Mouse (Mus musculus) heart, adult 2 months (tissue): ENCODE results near the gene Ube2s. TPM values are rescaled to one million over a fixed set of nuclear protein-coding genes. Genes with fewer than 3 reads are reported as not detected.

Source experiments
- DNase-seq, 2 experiments: peaks; one replicate each; pipeline ENCODE4 v3.0.0; 2021
- H3K27ac ChIP-seq: fragments of 200-600 bp; 2 replicates; pipeline ENCODE4 v1.8.1; 2022
- H3K27me3 ChIP-seq: fragments of 200-500 bp; 2 replicates; pipeline ENCODE4 v1.6.1; 2012; ENCODE audit warnings: mild to moderate bottlenecking, low read length, inconsistent platforms, mixed read lengths; ENCODE audit not compliant: control insufficient read depth, insufficient read depth
- H3K36me3 ChIP-seq: fragments of 200-500 bp; 2 replicates; pipeline ENCODE4 v1.6.1; 2012; ENCODE audit warnings: low read length, inconsistent platforms; ENCODE audit not compliant: control insufficient read depth, insufficient read depth
- H3K4me1 ChIP-seq: fragments of 200-500 bp; 2 replicates; pipeline ENCODE4 v1.6.1; 2011; ENCODE audit warnings: low read length; ENCODE audit not compliant: control insufficient read depth, insufficient read depth
- H3K4me3 ChIP-seq: fragments of 200-600 bp; 2 replicates; pipeline ENCODE4 v1.8.1; 2022
- H3K79me2 ChIP-seq: fragments of 200-500 bp; replicated peaks from 2 replicates; pipeline ENCODE4 v1.6.1; 2012; ENCODE audit warnings: mild to moderate bottlenecking, inconsistent platforms, low read length, moderate library complexity, mixed read lengths; ENCODE audit not compliant: control insufficient read depth, insufficient read depth
- H3K9ac ChIP-seq: fragments of 200-500 bp; 2 replicates; pipeline ENCODE4 v1.6.1; 2012; ENCODE audit warnings: low read depth, mild to moderate bottlenecking, control low read depth, inconsistent platforms, low read length, mixed read lengths
- CTCF ChIP-seq: fragments of 200-600 bp; IDR thresholded peaks from 2 replicates; pipeline ENCODE4 v1.8.1; 2022; ENCODE audit warnings: antibody characterized with exemption, mild to moderate bottlenecking, moderate library complexity
- EP300 ChIP-seq: fragments of 200-500 bp; IDR thresholded peaks from 2 replicates; pipeline ENCODE4 v1.6.1; 2011; ENCODE audit warnings: low read depth, low read length, control low read depth; ENCODE audit not compliant: insufficient read depth
- POLR2A ChIP-seq: fragments of 200-500 bp; IDR thresholded peaks from 2 replicates; pipeline ENCODE4 v1.6.1; 2011; ENCODE audit warnings: mild to moderate bottlenecking, low read depth, low read length, control low read depth; ENCODE audit not compliant: insufficient read depth
- WGBS: fragments of 180-500 bp; shearing (Covaris S2); methylation state at CpG from one replicate; pipeline ENCODE4 v1.1.7; 2018; 5-methylcytosine and 5-hydroxymethylcytosine counted together
- intact Hi-C: fragments of 180-260 bp; cut with DNase I; formaldehyde crosslinking; loops from one replicate; pipeline ENCODE4 v1.15.1; 2025
- polyA plus RNA-seq: library from polyadenylated mRNA; depleted of rRNA; stranded (reverse); fragments of >200 nt; gene quantifications from 2 replicates; pipeline ENCODE4 v1.2.3, GENCODE M21; 2012; rRNA removed
- total RNA-seq, 2 experiments: library from RNA; stranded (reverse); gene quantifications; 2 replicates each; pipeline ENCODE4 v1.2.3; 2021

Gene Ube2s
- total and polyA plus RNA-seq, 3 experiments, result 85.1 to 167 (median 99.1) TPM

GRCm38 (mm10) chr7:4746326-4746980 is 65.9 kb downstream of the Ube2s start:
- 91% methylated on average over 22 of the region's 22 CpGs for WGBS
- TF ChIP-seq POLR2A (no peak), CTCF (no peak), EP300 (no peak)
- Histone ChIP-seq H3K4me3 (no peak overlapping the region), H3K27me3 (no peaks in the 10 kb centered on the region), H3K9ac (no peak overlapping the region), H3K4me1 (no peaks in the 10 kb centered on the region; the same call in 1 of the 2 replicates), H3K79me2 (no peaks in the 10 kb centered on the region), H3K27ac (no peak overlapping the region), H3K36me3 (no peaks in the 10 kb centered on the region)
- DNase-seq, result no peak
- intact Hi-C loops, result no loop called here

- DNase-seq, result no peak
- intact Hi-C loops, result loop anchor here (5.0 kb wide), 1 partner anchor 317 kb away; the partner anchor contains the start of gene U2af2
- H3K27me3 ChIP-seq, result no peaks in the 10 kb centered on the region
- H3K9ac ChIP-seq, result no peak overlapping the region
- H3K79me2 ChIP-seq, result no peaks in the 10 kb centered on the region
- no peak for TF ChIP-seq POLR2A
- no peak for TF ChIP-seq CTCF
- no peak for TF ChIP-seq EP300
- H3K27ac ChIP-seq, result no peak overlapping the region
- WGBS, result 94% methylated on average over 6 of the region's 6 CpGs
- H3K36me3 ChIP-seq, result no peaks in the 10 kb centered on the region
- H3K4me1 ChIP-seq, result peaks cover 3% of the 10 kb centered on the region; the same call in 1 of the 2 replicates
- no peak overlapping the region for H3K4me3 ChIP-seq
Observed at GRCm38 (mm10) chr7:4744886-4745285, 67.5 kb downstream of the Ube2s start.

Other genes starting within 250 kb of the Ube2s start
Only the 30 nearest of the 32 such genes appear.
- not detected for gene Ptprh, start 208.5 kb downstream of the Ube2s start, total RNA-seq
- gene Ptprh, start 208.5 kb downstream of the Ube2s start, polyA plus RNA-seq, result 0.03 and 0.06 TPM in 2 replicates
- gene Tmem86b, start 181.2 kb downstream of the Ube2s start, total RNA-seq, result 1 to 10 TPM; 4.2 to 5.3 TPM
- gene Tmem86b, start 181.2 kb downstream of the Ube2s start, polyA plus RNA-seq, result 12.8 and 19.2 TPM in 2 replicates
- 10 to 100 TPM; 67.6 to 71.9 TPM for gene Ppp6r1, start 153.6 kb downstream of the Ube2s start, total RNA-seq
- 67.1 and 89.9 TPM in 2 replicates for gene Ppp6r1, start 153.6 kb downstream of the Ube2s start, polyA plus RNA-seq
- gene Hspbp1, start 127.5 kb downstream of the Ube2s start, total RNA-seq, result 10 to 100 TPM; 31.9 to 35.0 TPM
- gene Hspbp1, start 127.5 kb downstream of the Ube2s start, polyA plus RNA-seq, result 27.0 and 29.7 TPM in 2 replicates
- 1 to 10 TPM in 1 of 2 experiments, under 1 TPM in 1; 0.89 to 1.5 TPM for gene Brsk1, start 122.0 kb downstream of the Ube2s start, total RNA-seq
- gene Brsk1, start 122.0 kb downstream of the Ube2s start, polyA plus RNA-seq, result 1.7 and 2.2 TPM in 2 replicates
- gene Tmem150b, start 87.3 kb downstream of the Ube2s start, total RNA-seq, result not detected
- gene Tmem150b, start 87.3 kb downstream of the Ube2s start, polyA plus RNA-seq, result 0.16 and 0.59 TPM in 2 replicates
- gene Kmt5c, start 72.5 kb downstream of the Ube2s start, total RNA-seq, result 10 to 100 TPM in 1 of 2 experiments, 1 to 10 TPM in 1; 8.5 to 11.2 TPM
- gene Kmt5c, start 72.5 kb downstream of the Ube2s start, polyA plus RNA-seq, result 36.4 and 38.5 TPM in 2 replicates
- 1 to 10 TPM; 1.7 to 3.5 TPM for gene Cox6b2, start 59.5 kb downstream of the Ube2s start, total RNA-seq
- 7.7 and 8.6 TPM in 2 replicates for gene Cox6b2, start 59.5 kb downstream of the Ube2s start, polyA plus RNA-seq
- gene Fam71e2, start 41.3 kb downstream of the Ube2s start, total RNA-seq, result not detected
- gene Fam71e2, start 41.3 kb downstream of the Ube2s start, polyA plus RNA-seq, result 0.09 and 0.35 TPM in 2 replicates
- not detected for gene Il11, start 29.7 kb downstream of the Ube2s start, total RNA-seq
- 0.15 TPM in 1 of 2 replicates, not detected in the other for gene Il11, start 29.7 kb downstream of the Ube2s start, polyA plus RNA-seq
- gene Tmem190, start 29.7 kb downstream of the Ube2s start, total RNA-seq, result not detected
- gene Tmem190, start 29.7 kb downstream of the Ube2s start, polyA plus RNA-seq, result 0.29 TPM in 1 of 2 replicates, not detected in the other
- gene Tmem238, start 22.9 kb downstream of the Ube2s start, total RNA-seq, result 1 to 10 TPM; 5.3 to 5.4 TPM
- gene Tmem238, start 22.9 kb downstream of the Ube2s start, polyA plus RNA-seq, result 2.2 and 4.3 TPM in 2 replicates
- gene Rpl28, start 19.7 kb downstream of the Ube2s start, total RNA-seq, result 100 to 1,000 TPM; 492 to 575 TPM
- gene Rpl28, start 19.7 kb downstream of the Ube2s start, polyA plus RNA-seq, result 135 and 202 TPM in 2 replicates
- gene Shisa7, start 32.1 kb upstream of the Ube2s start, total RNA-seq, result under 1 TPM in 1 of 2 experiments, not detected in 1; 0.07 TPM
- gene Shisa7, start 32.1 kb upstream of the Ube2s start, polyA plus RNA-seq, result 0.09 and 0.12 TPM in 2 replicates
- gene Isoc2b, start 57.7 kb upstream of the Ube2s start, total RNA-seq, result 1 to 10 TPM; 3.5 to 3.8 TPM
- gene Isoc2b, start 57.7 kb upstream of the Ube2s start, polyA plus RNA-seq, result 10.0 and 10.3 TPM in 2 replicates
- 10 to 100 TPM; 48.9 to 55.5 TPM for gene Isoc2a, start 64.6 kb upstream of the Ube2s start, total RNA-seq
- 29.3 and 30.6 TPM in 2 replicates for gene Isoc2a, start 64.6 kb upstream of the Ube2s start, polyA plus RNA-seq
- under 1 TPM in 1 of 2 experiments, not detected in 1; 0.18 TPM for gene Gm36210, start 93.9 kb upstream of the Ube2s start, total RNA-seq
- gene Gm36210, start 93.9 kb upstream of the Ube2s start, polyA plus RNA-seq, result 0.20 and 0.29 TPM in 2 replicates
- 1 to 10 TPM; 6.8 to 9.4 TPM for gene Zfp628, start 102.6 kb upstream of the Ube2s start, total RNA-seq
- 6.1 and 7.5 TPM in 2 replicates for gene Zfp628, start 102.6 kb upstream of the Ube2s start, polyA plus RNA-seq
- 1 to 10 TPM; 5.6 to 5.8 TPM for gene Nat14, start 109.4 kb upstream of the Ube2s start, total RNA-seq
- 3.5 TPM in 2 replicates for gene Nat14, start 109.4 kb upstream of the Ube2s start, polyA plus RNA-seq
- gene Ssc5d, start 113.2 kb upstream of the Ube2s start, total RNA-seq, result 1 to 10 TPM; 1.7 to 2.9 TPM
- 5.9 and 6.4 TPM in 2 replicates for gene Ssc5d, start 113.2 kb upstream of the Ube2s start, polyA plus RNA-seq
- 10 to 100 TPM; 26.5 to 35.6 TPM for gene Sbk2, start 151.8 kb upstream of the Ube2s start, total RNA-seq
- gene Sbk2, start 151.8 kb upstream of the Ube2s start, polyA plus RNA-seq, result 85.0 and 119 TPM in 2 replicates
- 10 to 100 TPM; 39.4 to 46.1 TPM for gene Sbk3, start 158.6 kb upstream of the Ube2s start, total RNA-seq
- 66.1 and 72.5 TPM in 2 replicates for gene Sbk3, start 158.6 kb upstream of the Ube2s start, polyA plus RNA-seq
- 10 to 100 TPM; 12.3 to 14.0 TPM for gene Zfp579, start 183.6 kb upstream of the Ube2s start, total RNA-seq
- gene Zfp579, start 183.6 kb upstream of the Ube2s start, polyA plus RNA-seq, result 51.8 and 70.2 TPM in 2 replicates
- 1 to 10 TPM; 8.7 to 9.2 TPM for gene Zfp524, start 201.8 kb upstream of the Ube2s start, total RNA-seq
- gene Zfp524, start 201.8 kb upstream of the Ube2s start, polyA plus RNA-seq, result 14.7 and 17.7 TPM in 2 replicates
- 10 to 100 TPM; 17.9 to 20.4 TPM for gene Fiz1, start 202.1 kb upstream of the Ube2s start, total RNA-seq
- 18.2 and 20.4 TPM in 2 replicates for gene Fiz1, start 202.1 kb upstream of the Ube2s start, polyA plus RNA-seq
- gene Gm44973, start 202.9 kb upstream of the Ube2s start, total RNA-seq, result not detected
- not detected in 2 replicates for gene Gm44973, start 202.9 kb upstream of the Ube2s start, polyA plus RNA-seq
- gene Zfp865, start 207.8 kb upstream of the Ube2s start, total RNA-seq, result 10 to 100 TPM; 13.8 to 13.9 TPM
- gene Zfp865, start 207.8 kb upstream of the Ube2s start, polyA plus RNA-seq, result 13.5 and 16.9 TPM in 2 replicates
- under 1 TPM in 1 of 2 experiments, not detected in 1; 0.25 TPM for gene Ccdc106, start 208.0 kb upstream of the Ube2s start, total RNA-seq
- 0.53 TPM in 1 of 2 replicates, not detected in the other for gene Ccdc106, start 208.0 kb upstream of the Ube2s start, polyA plus RNA-seq
- not detected for gene 4632433K11Rik, start 221.5 kb upstream of the Ube2s start, total RNA-seq
- gene 4632433K11Rik, start 221.5 kb upstream of the Ube2s start, polyA plus RNA-seq, result not detected in 2 replicates
- 1 to 10 TPM; 5.0 to 5.6 TPM for gene Zfp784, start 225.9 kb upstream of the Ube2s start, total RNA-seq
- gene Zfp784, start 225.9 kb upstream of the Ube2s start, polyA plus RNA-seq, result 6.7 and 7.0 TPM in 2 replicates